Mouse (Mus musculus) layer of hippocampus, adult 8-10 months (tissue): ENCODE data around the gene Sbf2. TPM values are rescaled to one million over a fixed set of nuclear protein-coding genes. Genes with fewer than 3 reads are reported as not detected.

Experiments
- DNase-seq, 2 experiments: peaks; one replicate each; pipeline ENCODE4 v3.0.0; 2022; ENCODE audit warnings: low spot score in 2 of 2
- total RNA-seq, 4 experiments: library from RNA; stranded (reverse); gene quantifications; 2 replicates each; pipeline ENCODE4 v1.2.4; 2022

Sbf2 gene
- total RNA-seq, 4 experiments from 2014 or later, result 60.8 to 88.6 (median 72.1) TPM

DNA sequence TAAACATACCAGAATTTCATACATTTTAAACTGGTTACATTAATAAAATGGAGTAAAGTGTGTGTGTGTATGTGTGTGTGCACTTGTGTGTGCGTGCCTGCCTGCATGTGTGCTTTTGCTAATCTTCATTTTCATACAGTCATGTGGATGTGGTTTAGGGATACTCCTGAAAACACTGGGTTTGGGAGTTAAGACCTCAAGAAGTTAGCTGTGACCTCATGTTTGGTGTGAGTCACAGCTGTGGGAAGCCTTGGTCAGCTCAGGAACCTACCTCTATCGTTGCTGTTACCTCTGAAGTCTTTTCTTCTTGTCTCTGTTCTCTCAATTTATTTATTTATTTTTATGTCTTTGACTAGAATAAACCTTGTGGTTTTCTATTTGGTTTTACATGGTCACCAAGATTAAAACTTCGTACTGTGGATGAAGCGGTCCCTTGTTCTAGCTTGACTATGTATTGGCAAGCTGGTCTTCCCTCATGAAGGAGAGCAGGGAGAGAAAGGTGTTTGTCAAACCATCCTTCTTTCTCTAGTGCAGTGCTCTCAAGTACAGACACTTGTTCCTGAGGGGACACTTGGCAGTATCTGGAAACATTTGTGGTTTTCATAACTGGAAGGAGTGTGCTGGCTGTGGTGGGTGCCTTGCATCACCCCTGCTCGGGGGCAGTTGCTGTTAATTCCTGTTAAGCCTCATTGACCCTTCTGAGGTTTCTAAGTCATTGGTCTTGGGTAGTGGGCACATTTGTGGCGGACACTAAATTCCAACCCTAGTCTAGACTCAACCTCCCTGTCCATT, 331.0 kb downstream of the Sbf2 start:
- no peak for DNase-seq

DNA sequence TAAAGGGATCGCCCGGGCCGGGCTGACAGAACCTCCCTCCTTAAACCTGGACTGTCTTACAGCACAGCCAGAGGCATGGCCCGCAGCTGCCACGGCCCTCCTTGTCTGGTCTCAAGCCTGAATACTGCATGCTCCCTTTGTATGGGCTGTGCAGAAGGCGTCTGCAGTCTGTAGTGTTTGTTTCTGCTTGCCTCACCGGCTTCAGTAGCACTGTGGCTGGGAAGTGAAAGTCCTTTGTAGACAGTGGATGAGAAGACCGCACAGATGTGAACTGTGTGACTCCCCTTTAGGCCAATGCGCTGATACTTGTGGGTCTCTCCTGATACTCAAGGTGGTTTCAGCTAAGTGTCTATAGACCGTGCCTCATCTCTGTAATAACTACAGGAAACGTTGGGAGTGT, 331.9 kb downstream of the Sbf2 start:
- no peak for DNase-seq

DNA sequence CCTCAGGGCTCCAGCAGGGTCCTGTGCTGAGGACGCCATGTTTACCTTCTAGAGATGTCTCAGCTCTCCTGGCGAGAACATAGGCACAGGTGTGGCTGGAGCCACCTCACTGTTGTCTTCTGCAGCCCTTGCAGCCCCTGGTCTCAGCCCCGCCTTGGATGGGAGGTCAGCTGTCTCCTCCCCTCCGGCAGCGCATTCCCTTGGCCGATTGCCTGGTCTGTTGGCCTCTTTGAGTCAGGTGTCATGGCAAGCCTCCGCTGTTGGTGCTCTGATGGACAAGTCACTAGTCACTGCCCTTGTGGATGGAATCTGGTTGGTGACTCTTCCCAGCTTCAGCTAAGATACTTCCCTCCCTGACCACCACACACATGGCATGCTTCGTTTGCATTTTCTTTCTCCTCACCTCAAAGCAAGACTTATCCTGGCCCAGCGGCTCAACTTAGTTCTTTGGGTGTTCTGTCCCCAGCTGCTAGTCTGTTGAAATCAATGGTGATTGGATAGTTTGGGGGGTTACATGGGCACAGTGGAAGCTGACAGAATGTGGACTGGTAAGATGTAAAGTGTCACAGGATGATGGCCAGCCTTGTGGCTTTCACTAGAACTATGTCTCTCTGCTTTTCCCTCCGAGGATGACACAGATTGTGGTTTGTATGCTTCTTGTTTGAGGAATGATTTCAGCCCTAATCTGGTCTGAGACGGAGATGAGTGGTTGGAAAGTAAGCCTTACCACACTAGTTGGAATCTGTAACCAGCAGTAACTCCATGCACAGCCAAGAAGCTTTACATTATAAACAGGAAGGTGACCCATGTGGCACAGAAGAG, 333.1 kb downstream of the Sbf2 start:
- DNase-seq, result no peak

DNA sequence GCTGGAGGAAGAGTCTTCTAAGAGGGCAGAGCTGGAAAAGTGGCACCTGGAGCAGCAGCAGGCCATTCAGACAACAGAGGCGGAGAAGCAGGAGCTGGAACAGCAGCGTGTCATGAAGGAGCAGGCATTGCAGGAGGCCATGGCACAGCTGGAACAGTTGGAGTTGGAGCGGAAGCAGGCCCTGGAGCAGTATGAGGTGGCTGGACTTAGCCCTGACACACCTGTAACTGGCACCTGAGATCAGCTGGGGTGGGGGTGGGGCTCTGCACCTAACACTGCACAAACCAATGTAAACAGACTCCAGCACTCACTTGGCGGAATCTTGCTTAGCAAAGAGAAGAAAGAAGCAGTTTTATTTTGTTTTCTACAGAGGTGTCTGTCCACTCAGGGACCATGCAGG, 335.5 kb downstream of the Sbf2 start:
- no peak for DNase-seq

DNA sequence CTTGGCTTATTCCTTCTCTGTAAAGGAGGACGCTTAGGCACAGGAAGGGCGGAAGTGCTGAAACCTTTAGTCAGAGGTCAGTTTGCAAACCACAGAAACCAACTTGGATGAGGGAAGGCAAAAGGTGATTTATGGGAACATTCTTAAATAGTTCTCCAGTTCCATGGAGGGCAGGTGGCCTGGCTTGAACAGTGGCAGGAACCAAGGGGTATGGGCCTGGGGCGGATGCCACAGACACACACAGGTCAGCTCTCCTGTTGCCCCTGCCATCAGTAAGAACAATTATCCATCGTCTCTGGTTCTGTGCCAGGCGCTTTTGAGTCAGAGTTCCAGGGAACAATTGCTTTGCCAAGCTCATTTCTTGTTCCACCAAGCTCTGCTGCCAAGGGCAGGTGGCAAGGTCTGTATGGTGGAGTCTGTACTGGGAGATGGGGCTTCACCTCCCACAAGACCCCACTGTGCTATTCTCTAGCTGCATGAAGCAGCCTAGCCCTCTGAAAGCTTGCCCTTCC, 336.9 kb downstream of the Sbf2 start:
- no peak for DNase-seq

DNA sequence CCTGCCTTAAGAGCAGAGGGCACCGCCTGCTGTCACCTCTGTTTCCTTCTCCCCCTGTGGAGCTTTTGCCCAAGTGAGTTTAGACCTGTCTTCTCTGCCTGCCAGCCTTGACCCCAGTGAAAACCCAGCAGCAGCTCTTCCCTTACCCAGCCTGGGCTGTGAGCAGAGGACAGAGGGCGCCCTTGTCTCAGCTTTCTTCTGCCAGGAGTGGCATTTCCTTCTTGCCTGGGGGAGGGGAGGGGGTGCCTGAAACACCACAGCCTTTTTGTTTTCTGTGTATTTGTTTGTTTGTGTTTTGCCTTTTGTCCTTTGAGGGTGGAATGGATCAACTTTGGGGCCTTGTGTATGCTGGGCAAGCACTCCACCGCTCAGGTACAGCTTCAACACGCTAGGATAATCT, 342.3 kb downstream of the Sbf2 start:
- DNase-seq, result no peak

DNA sequence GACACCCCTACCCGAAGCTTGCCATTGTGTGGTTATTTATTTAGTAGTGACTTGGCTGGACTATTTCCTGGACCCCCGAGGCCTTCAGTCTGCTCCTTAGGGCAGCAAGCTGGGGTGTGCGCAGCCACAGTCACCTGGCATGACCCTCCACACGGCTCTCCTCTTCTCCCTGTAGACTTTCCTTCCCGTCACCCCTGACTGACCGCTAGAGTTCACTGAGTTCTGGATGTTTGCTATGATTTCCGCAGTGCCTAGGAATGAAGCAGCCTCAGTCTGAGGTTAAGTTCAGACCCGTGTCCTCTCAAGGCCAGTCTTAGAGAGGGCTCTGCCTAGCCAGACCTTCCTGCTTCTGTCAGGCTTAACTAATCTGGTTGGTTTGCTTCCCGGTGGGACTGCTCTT, 342.9 kb downstream of the Sbf2 start:
- no peak for DNase-seq

DNA sequence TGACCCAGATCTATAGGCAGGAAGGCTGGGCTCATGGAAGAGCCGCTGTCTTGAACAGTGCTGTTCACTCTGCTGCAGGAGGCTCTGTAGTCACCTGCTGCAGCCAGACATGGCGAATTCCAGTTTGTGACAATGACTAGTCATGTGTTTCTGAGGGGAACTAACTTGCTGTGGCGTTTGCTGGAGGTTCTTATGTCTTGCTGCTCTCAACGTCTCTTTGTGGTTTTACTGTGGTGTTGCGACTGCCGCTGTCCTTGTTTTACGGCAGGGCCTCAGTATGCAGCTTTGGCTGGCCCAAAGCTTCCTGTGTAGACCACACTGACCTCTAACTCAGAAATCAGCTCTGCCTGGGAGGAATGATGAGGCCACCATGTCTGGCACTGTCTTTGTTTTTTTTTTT, 344.3 kb downstream of the Sbf2 start:
- no peak for DNase-seq

DNA sequence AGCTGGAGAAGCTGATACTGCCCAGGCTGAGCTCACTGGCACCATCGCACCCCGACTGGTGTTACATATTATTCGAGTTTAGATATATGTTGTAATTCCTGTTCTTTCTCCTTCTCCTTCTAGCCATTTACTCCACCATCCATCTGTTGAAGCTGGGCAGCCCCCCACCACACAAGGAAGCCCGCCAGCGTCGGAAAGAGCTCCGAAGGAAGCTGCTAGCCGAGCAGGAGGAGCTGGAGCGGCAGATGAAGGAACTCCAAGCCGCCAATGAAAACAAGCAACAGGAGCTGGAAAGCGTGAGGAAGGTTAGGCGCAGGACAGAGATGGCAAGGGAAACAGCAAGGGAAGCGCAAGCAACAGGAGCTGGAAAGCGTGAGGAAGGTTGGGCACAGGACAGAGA, 344.9 kb downstream of the Sbf2 start:
- no peak for DNase-seq

DNA sequence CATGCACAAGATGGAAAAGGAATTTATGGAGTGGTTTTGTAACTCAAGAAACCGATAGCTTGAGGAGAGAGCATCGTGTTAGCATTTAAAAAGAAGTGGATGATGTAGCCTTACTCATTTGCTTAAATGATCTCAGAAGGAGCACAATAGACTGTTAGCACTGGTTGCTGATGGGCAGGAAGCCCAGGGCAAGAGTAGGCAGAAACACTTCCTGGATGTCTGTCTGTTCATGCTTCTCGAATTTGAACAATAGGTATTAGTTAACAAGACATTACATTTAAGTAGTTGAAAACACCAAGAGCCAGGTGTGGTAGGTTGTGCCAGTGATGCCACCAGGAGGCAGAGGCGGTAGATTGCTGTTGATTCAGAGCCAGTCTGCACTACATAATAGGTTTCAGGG, 346.2 kb downstream of the Sbf2 start:
- no peak for DNase-seq

DNA sequence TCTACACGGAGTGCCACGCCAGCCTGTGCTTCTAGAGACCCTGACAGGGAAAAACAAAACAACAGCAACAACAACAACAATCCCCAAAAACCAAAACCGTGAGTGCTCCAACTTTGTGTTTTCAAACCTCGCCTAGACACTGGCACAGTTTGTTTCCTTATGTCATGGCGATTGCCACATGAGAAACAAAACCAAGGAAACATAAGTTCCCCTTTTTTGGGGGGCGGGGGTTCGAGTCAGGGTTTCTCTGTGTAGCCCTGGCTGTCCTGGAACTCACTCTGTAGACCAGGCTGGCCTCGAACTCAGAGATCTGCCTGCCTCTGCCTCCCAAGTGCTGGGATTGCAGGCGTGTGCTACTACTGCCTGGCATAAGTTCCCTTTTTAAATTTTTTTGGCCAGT, 346.7 kb downstream of the Sbf2 start:
- DNase-seq, result no peak

DNA sequence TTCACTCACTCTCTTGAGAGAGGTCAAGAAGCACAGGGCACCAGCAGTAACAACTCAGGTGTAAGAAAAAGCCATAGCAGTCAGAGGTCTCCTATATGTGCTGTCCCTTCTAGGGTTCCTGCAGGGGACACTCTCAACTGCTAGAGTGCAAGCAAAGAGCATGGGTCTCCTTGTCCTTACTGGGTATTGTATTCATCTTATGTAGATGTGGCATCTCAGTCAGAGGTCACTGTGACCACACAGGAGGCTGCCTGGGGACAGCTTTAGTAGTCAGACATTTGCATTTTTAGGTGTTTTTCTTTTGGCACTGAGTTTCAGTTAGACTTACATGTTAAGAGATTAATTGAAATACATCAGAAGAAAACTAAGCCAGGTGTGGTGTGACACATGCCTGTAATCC, 347.7 kb downstream of the Sbf2 start:
- DNase-seq, result no peak

DNA sequence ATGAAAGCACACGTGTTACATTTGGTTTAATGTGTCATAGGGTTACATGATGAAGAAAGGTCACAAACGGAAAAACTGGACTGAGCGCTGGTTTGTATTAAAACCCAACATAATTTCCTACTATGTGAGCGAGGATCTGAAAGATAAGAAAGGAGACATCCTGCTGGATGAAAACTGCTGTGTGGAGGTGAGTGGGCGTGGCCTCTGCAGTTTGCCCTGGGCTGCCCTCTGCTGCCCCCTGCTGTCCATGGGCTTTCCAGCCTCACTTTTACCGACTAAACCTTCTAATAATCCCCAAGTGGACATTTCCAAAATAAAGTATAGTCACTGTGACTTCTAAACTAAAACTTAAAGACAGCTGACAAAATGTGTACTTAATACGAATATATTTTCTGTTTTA, 348.9 kb downstream of the Sbf2 start:
- peak in 1 of 2 experiments; percentile 85 for DNase-seq

DNA sequence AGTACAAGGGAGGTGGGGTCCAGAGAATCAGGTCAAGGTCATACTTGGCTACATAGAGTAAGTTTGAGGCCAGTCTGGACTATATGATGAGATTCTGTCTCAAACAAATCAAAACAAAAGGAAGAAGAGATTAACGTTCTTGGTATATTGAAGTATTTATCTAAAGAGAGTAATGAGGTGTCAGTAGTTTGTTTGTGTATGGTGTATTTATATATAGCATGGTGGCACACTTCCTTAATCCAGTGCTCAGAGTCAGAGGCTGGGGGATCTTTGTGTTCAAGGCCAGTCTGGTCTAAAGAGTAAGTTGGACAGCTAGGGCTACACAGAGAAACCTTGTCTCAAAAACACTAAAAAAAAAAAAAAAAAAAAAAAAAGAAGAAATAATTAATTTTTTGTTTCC, 351.2 kb downstream of the Sbf2 start:
- DNase-seq, result no peak

DNA sequence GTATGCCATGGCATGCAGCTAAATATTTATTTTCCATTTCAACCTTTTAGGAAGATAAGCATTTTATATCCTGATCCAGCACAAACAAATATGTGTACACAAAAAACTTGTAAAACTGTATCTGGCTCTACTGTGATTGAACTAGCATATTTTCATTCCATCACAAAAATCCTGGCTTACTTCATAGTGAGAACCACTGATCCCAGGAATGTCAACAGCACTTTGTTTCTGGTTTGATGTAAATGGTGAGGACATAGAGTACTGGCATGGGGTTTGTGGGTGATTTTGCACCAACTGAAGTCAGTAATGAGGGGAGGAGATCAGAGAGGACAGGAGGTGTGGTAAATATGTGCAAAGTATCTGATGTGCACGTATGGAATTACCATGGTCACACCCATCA, 352.1 kb downstream of the Sbf2 start:
- DNase-seq, result no peak

DNA sequence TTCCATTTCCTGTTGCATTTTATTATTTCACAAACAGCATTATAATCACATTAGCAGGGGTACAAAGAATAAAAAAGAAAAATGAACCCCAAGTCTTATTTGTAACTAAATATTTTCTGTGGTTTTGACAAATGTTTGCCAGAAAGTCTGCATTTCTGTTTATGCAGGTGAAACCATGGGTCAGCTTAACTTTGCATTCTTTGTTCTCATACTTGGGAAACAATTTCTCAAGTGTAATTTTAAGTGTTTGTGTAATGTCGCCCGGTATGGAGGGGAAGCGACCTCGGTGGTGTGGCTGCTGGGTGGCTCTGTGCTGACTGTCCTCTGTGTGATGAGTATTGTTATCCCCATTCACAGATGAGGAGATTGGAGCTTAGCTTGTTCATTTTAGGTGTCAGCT, 352.9 kb downstream of the Sbf2 start:
- DNase-seq, result no peak

DNA sequence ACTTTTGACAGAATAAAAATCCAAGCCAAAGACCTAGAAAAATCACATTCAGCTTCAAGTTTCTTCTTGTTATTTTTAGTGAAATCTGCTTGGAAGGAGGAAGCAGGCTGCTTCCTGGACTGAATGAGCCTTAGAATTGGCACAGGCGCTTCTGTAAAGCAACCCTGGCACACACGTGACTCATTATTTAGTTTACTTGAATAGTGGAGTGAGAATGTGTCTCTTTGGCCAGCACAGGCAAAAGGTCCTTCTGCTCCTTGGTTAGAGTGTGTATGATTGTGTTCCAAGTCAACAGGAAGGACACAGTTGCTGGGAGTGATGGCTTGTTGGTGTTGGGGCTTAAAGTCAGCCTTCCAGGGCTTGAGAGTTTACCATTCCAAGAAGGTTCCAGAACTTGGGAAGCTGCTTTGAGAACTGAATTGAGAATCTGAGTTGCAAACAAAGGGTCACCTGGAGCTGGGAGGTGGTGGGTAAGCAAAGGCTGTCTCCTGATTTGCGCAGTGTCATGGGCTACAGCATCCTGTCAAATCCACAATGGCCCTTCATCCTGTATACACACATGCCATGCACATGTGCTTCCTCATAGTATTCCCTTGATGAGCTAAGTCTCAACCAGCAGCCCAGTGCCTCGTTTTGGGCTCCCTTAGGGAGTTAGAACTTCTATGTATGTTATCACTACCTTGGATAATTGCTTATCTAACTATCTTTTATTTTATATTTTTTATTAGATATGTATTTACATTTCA, 354.6 kb downstream of the Sbf2 start:
- DNase-seq, result no peak

DNA sequence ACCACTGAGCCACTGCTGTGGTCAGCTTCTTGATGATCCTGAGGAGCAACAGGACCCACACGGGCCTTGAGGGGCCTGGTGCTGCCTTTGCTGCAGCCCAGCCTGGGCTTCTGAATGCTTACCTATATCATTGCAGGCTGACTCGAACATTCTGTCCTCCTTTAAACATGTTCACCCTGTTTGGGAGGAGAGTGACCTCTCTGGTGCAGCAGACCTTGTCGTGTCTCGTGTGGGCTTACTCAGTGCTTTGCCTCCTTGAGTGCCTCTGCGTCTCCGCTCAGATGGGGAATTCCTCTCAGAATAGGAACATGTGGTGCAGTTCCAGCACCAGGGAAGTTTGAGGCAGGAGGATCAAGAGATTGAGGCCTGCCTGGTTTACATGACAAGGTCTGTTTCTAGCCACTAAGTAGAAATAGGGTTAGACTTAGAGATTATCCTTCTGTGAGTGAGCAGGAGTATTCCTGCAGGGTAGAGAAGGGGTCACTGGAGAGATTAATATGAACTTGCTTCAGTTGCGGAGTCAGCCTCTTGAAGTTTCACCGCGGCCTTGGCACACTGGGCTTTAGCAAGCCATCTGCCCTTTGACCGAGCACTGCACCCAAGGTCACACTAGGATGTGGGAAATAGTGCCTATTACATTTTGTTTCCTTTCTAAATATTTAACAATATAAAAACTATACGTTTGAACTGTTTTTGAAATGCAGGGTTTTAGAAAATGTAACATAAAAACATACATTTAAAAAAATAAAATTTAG, 356.3 kb downstream of the Sbf2 start:
- no peak for DNase-seq
